Mouse (Mus musculus) spleen, adult 2 months (tissue): ENCODE data around the gene Rab14.

Experiments
- CTCF ChIP-seq: fragments of 200-500 bp; IDR thresholded peaks from 2 replicates; pipeline ENCODE4 v1.5.1; 2011; ENCODE audit warnings: mild to moderate bottlenecking, inconsistent platforms; ENCODE audit not compliant: insufficient read depth, insufficient read length, insufficient replicate concordance; ENCODE audit errors: extremely low read depth
- POLR2A ChIP-seq: fragments of 200-500 bp; IDR thresholded peaks from 2 replicates; pipeline ENCODE4 v1.6.1; 2011; ENCODE audit warnings: low read depth, low read length, inconsistent platforms

DNA sequence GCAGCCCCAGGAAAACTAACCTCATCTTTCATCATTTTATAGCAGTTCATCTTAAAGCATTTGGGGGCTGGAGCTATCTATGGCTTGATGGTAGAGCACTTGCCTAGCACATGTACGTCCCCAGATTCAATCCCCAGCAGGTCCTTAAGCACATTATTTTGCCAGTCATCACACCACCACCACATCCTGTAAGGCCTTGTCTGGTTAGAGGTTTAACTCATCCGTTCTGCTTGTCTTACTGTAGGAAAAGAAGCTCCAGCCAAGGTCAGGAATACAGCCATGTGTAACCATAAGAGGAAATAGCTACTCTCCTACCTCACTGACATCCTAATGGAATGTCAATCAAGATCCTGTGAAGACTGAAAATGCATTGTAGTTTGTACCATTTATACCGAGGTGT is 22.8 kb downstream of the Rab14 start:
- TF ChIP-seq CTCF (no peak), POLR2A (no peak)
